ENCODE assay signal across 8 mouse cellular contexts in the genomic region with DNA sequence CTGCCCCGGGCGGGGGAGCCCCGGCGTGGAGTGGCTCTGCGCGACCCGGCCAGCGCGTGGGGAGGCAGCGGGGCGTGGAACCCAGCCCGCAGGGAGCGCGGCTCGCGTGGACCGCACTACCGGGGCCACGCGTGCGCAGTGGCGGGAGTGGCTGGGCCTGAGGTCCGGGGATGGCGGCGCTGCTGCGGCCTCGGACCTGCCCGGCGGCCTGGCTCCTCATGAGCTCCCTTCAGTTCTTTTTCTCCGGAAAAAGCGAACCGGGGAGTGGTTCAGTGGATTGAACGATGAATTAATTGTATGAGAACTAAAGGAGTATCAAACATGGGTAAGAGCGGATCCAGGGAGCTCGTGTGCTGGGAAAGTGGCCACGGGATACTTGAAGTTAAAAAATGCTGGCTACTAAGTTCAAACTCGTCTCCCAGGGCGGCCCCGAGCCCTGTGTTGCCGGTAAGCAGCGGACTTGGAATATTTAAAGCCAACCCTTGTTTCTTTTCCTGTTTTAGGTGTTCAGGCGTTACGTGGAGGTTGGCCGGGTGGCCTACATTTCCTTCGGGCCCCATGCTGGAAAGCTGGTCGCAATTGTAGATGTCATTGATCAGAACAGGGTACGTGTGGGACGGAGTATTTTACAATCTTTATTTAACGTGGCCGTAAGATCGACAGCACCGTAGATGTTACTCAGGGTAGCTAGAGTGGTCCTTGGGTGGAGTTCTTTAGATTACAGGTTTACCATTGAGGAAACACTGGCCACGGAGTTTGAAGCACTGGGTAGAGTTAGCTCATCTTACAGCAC. TPM values are rescaled to one million over a fixed set of nuclear protein-coding genes. Genes with fewer than 3 reads are reported as not detected.
DNase-seq lines count a peak whose midpoint lies in the region; ATAC-seq lines count a peak whose summit lies in the region.

No protein-coding gene starts in this region.

- intact Hi-C loops in left cerebral cortex, postnatal 36 days (cut with DNase I), result loop anchor here (2.0 to 10.0 kb wide), 2 partner anchors 75 to 137 kb away; no protein-coding TSS in a partner anchor

- under 1% methylated on average over 53 of the region's 53 CpGs for WGBS in kidney, embryonic 14.5 days
- WGBS in hindbrain, embryonic 14.5 days, result 1% methylated on average over 53 of the region's 53 CpGs
- WGBS in midbrain, embryonic 13.5 days, result 2% methylated on average over 53 of the region's 53 CpGs

- ATAC-seq in kidney, embryonic 14.5 days (ENCODE audit: low FRiP score, low TSS enrichment), result peak; percentile 48
- peak; percentile 84 for ATAC-seq in hindbrain, embryonic 14.5 days (ENCODE audit: low FRiP score)
- ATAC-seq in midbrain, embryonic 13.5 days, result peak; percentile 83

- peak overlapping the region; percentile 83 for H3K27ac ChIP-seq in kidney, embryonic 14.5 days (ENCODE audit: low read depth, low read length)
- H3K27ac ChIP-seq in brown adipose tissue, adult 24 weeks (replicated peaks; ENCODE audit: low read depth, low read length), result peak overlapping the region; percentile 74
- H3K27ac ChIP-seq in hindbrain, embryonic 14.5 days, result peak overlapping the region; percentile 68
- H3K27ac ChIP-seq in midbrain, embryonic 13.5 days, result peak overlapping the region; percentile 85

- H3K36me3 ChIP-seq in kidney, embryonic 14.5 days (ENCODE audit: control insufficient read depth, insufficient read depth, low read length), result peaks cover 39% of the 10 kb centered on the region
- H3K36me3 ChIP-seq in hindbrain, embryonic 14.5 days (replicated peaks; ENCODE audit: control insufficient read depth, insufficient read depth), result peaks cover 42% of the 10 kb centered on the region
- peaks cover 39% of the 10 kb centered on the region for H3K36me3 ChIP-seq in midbrain, embryonic 13.5 days

- H3K4me2 ChIP-seq in kidney, embryonic 14.5 days (replicated peaks; ENCODE audit: low read depth, low read length), result peak overlapping the region; percentile 96
- H3K4me2 ChIP-seq in hindbrain, embryonic 14.5 days (replicated peaks), result peak overlapping the region; percentile 94
- H3K4me2 ChIP-seq in midbrain, embryonic 13.5 days (replicated peaks), result peak overlapping the region; percentile 77

- peak overlapping the region; percentile 89 for H3K4me3 ChIP-seq in kidney, embryonic 14.5 days (ENCODE audit: low read length)
- peak overlapping the region; percentile 92 for H3K4me3 ChIP-seq in brown adipose tissue, adult 24 weeks (ENCODE audit: insufficient read depth, low read depth, low read length)
- H3K4me3 ChIP-seq in hindbrain, embryonic 14.5 days (replicated peaks; ENCODE audit: low read length), result peak overlapping the region; percentile 82
- H3K4me3 ChIP-seq in midbrain, embryonic 13.5 days (replicated peaks), result peak overlapping the region; percentile 85

- H3K4me1 ChIP-seq in kidney, embryonic 14.5 days (ENCODE audit: control insufficient read depth, insufficient read depth, low read length), result peaks cover 12% of the 10 kb centered on the region
- H3K4me1 ChIP-seq in brown adipose tissue, adult 24 weeks (ENCODE audit: control insufficient read depth, insufficient read depth, insufficient read length, low read length), result peaks cover 3% of the 10 kb centered on the region; the same call in 1 of the 2 replicates
- peaks cover 12% of the 10 kb centered on the region for H3K4me1 ChIP-seq in hindbrain, embryonic 14.5 days (replicated peaks; ENCODE audit: control insufficient read depth, insufficient read depth, low read length)
- peaks cover 29% of the 10 kb centered on the region for H3K4me1 ChIP-seq in midbrain, embryonic 13.5 days (replicated peaks)

- DNase-seq in kidney, postnatal 10 days, result no peak
- no peak for DNase-seq in hindbrain, embryonic 14.5 days (ENCODE audit: low spot score)
- no peak for DNase-seq in urinary bladder, postnatal 25 days (ENCODE audit: low spot score)
- no peak for DNase-seq in layer of hippocampus, adult 9-11 months
- DNase-seq in left cerebral cortex, postnatal 36 days (ENCODE audit: low spot score in 2 of 2), result no peak

- no peaks in the 10 kb centered on the region for H3K9me3 ChIP-seq in kidney, embryonic 14.5 days (ENCODE audit: control insufficient read depth, low read length)
- no peaks in the 10 kb centered on the region for H3K9me3 ChIP-seq in hindbrain, embryonic 14.5 days (ENCODE audit: control insufficient read depth, low read length)
- H3K9me3 ChIP-seq in midbrain, embryonic 13.5 days, result no peaks in the 10 kb centered on the region

- H3K9ac ChIP-seq in kidney, embryonic 14.5 days (ENCODE audit: low read depth, low read length), result peak overlapping the region; percentile 95
- H3K9ac ChIP-seq in hindbrain, embryonic 14.5 days, result peak overlapping the region; percentile 89
- H3K9ac ChIP-seq in midbrain, embryonic 13.5 days (replicated peaks), result peak overlapping the region; percentile 93

- H3K27me3 ChIP-seq in kidney, embryonic 14.5 days (ENCODE audit: control insufficient read depth, insufficient read depth, low read length), result no peaks in the 10 kb centered on the region
- H3K27me3 ChIP-seq in hindbrain, embryonic 14.5 days (ENCODE audit: control insufficient read depth, insufficient read depth, low read length), result no peaks in the 10 kb centered on the region
- H3K27me3 ChIP-seq in midbrain, embryonic 13.5 days, result no peaks in the 10 kb centered on the region

RNA-seq across cellular contexts. Expression of a gene that starts 0.5 kb away (rescaled TPM):
- 1,099 and 1,259 TPM in 2 replicates for polyA plus RNA-seq in kidney, embryonic 14.5 days (2014; fragmentation: Nextera tagmentation; extraction: Ambion mirVana)
- polyA plus RNA-seq in brown adipose tissue, adult 24 weeks (2012; ENCODE audit: insufficient read depth, insufficient read length, missing spikeins), result 403 and 404 TPM in 2 replicates
- 478 and 522 TPM in 2 replicates for polyA plus RNA-seq in hindbrain, embryonic 14.5 days (2014; fragmentation: Nextera tagmentation; extraction: Ambion mirVana)
- polyA plus RNA-seq in midbrain, embryonic 13.5 days (2015; fragmentation: Nextera tagmentation; extraction: Ambion mirVana), result 474 and 477 TPM in 2 replicates
- total RNA-seq in left cerebral cortex, postnatal 36 days (2021), result 100 to 1,000 TPM; 263 to 301 TPM

RNA-seq across cellular contexts. Expression of a gene that starts 32.2 kb away (rescaled TPM):
- 0.50 and 1.7 TPM in 2 replicates for polyA plus RNA-seq in kidney, embryonic 14.5 days (2014; fragmentation: Nextera tagmentation; extraction: Ambion mirVana)
- polyA plus RNA-seq in brown adipose tissue, adult 24 weeks (2012; ENCODE audit: insufficient read depth, insufficient read length, missing spikeins), result not detected in 2 replicates
- polyA plus RNA-seq in hindbrain, embryonic 14.5 days (2014; fragmentation: Nextera tagmentation; extraction: Ambion mirVana), result 4.3 and 4.4 TPM in 2 replicates
- polyA plus RNA-seq in midbrain, embryonic 13.5 days (2015; fragmentation: Nextera tagmentation; extraction: Ambion mirVana), result 1.1 and 1.2 TPM in 2 replicates
- 1 to 10 TPM; 5.6 to 8.0 TPM for total RNA-seq in left cerebral cortex, postnatal 36 days (2021)
